Mouse (Mus musculus) testis, adult 2 months (tissue): ENCODE results near the gene Ssmem1.

Experiments
- CTCF ChIP-seq: fragments of 200-500 bp; IDR thresholded peaks from 2 replicates; pipeline ENCODE4 v1.5.1; 2012; ENCODE audit warnings: low read depth, mild to moderate bottlenecking, inconsistent platforms, low read length, moderate library complexity; ENCODE audit not compliant: control insufficient read depth, insufficient read depth, insufficient replicate concordance
- POLR2A ChIP-seq: fragments of 200-500 bp; IDR thresholded peaks from 2 replicates; pipeline ENCODE4 v1.6.1; 2012; ENCODE audit warnings: low read depth, mild to moderate bottlenecking, inconsistent platforms, low read length, moderate library complexity; ENCODE audit not compliant: control insufficient read depth

DNA sequence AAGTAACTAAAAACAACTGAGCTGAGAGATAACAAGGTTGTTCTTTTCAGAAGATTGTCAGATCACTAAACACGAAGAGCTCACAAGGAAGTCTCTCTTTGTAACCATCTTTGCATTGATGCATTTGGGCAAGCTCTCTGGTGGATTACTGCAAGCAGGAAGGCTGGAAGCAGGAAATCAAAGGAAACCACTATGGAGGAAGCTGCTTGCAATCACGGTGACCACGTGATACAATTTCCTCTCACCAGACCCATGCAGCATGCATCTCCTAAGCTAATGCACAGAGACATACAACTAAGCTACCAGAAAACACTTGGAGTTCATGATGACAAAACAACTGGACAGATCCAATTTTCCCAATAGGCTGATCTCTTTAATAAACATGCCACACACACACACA, 10.6 kb upstream of the Ssmem1 start:
- TF ChIP-seq CTCF (no peak), POLR2A (no peak)
